Mouse (Mus musculus): ENCODE data around the gene Ptger4.

Gene Ptger4

DNA sequence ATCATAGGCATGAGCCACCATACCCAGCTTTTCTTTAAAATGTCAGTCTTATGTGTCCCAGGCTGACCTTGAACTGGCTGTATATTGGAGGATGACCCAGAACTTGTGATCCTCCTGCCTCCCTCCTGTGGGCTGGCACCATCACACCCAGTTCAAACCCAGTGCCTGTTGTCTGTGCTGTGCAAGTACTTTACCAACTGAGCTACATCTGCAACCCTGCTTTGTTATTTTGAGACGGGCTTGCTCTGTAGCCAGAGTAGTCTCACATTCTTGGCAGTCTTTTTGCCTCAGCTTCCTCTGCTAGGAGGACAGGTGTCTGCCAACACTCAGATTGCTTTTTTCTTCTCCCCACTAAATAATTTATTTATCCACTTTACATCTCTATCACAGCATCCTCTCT lies 86.6 kb downstream of the Ptger4 start:
- no peak for DNase-seq

Measured in thymus, postnatal 4 days (tissue).